In the genomic region with DNA sequence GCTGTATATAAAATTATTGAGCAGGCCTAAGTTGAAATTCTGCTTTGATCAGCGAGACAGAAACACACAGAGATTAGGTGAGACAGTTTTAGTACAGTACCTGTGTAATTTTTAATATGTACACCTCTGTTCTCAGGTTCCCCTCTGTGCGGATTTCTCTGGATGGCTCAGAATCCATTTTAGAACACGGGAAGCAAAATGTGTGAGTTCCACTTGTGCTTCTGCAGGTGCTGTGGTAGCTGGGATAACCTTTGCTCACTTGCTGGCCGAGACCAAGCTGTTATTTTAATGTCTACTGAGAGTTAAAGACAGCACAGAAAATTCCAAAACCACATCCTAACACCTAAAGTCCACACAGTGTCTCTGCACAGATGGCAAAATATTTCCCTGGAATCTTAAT, we compare ENCODE assay signal across 12 mouse cellular contexts. TPM values are rescaled to one million over a fixed set of nuclear protein-coding genes. Genes with fewer than 3 reads are reported as not detected.
A peak's percentile ranks its signal among the peaks of the same experiment; 100 is the strongest.
DNase-seq lines count a peak whose midpoint lies in the region; ATAC-seq and TF ChIP-seq lines count a peak whose summit lies in the region.
"Had no signal": no experiment of that assay in that cellular context is flagged by ENCODE, and none has a peak within 500 bp of the region (broad histone marks: within the 10 kb centered on the region; RNA-seq: fewer than 3 reads in every experiment).

No protein-coding gene starts in this region.

- DNase-seq in heart, adult 11 months: no peak
- DNase-seq in liver, adult 2 months (ENCODE audit: extremely low read depth, low read depth, low spot score): peak; percentile 71
- peak; percentile 49 for DNase-seq in NIH3T3 (ENCODE audit: low read depth)
- DNase-seq in limb, embryonic 14.5 days (ENCODE audit: low spot score): no peak
- DNase-seq in gastrocnemius, postnatal 4 days (ENCODE audit: low spot score in 2 of 2): no peak

- no peaks in the 10 kb centered on the region for H3K9me3 ChIP-seq in heart, embryonic 16.5 days (replicated peaks; ENCODE audit: control insufficient read depth, low read length)
- H3K9me3 ChIP-seq in liver, embryonic 12.5 days (replicated peaks): no peaks in the 10 kb centered on the region
- H3K9me3 ChIP-seq in limb, embryonic 14.5 days (ENCODE audit: control insufficient read depth, low read length): no peaks in the 10 kb centered on the region
- H3K9me3 ChIP-seq: forebrain, embryonic 10.5 days; limb, embryonic 12.5 days; midbrain, embryonic 15.5 days; neural tube, embryonic 12.5 days; stomach, embryonic 15.5 days had no signal

- no peak overlapping the region for H3K4me3 ChIP-seq in heart, embryonic 16.5 days (ENCODE audit: low read length)
- peak overlapping the region; percentile 28 for H3K4me3 ChIP-seq in liver, adult 2 months (ENCODE audit: insufficient read depth, low read depth, low read length)
- no peak overlapping the region for H3K4me3 ChIP-seq in liver, embryonic 12.5 days
- H3K4me3 ChIP-seq in limb, embryonic 14.5 days (replicated peaks; ENCODE audit: low read length): no peak overlapping the region

- no peak for TF ChIP-seq CTCF in liver, adult 2 months (IDR thresholded peaks at IDR 0.05; ENCODE audit: low read depth, low read length)

- H3K4me2 ChIP-seq in heart, embryonic 16.5 days (ENCODE audit: low read depth, low read length): peak overlapping the region; percentile 98; the same call in 1 of the 2 replicates
- no peak overlapping the region for H3K4me2 ChIP-seq in liver, embryonic 12.5 days
- H3K4me2 ChIP-seq in limb, embryonic 14.5 days (replicated peaks; ENCODE audit: low read depth, low read length, severe bottlenecking): 0 out of 2 replicates have a peak overlapping the region, but pooled peaks have one; percentile 62

- no peak overlapping the region for H3K9ac ChIP-seq in heart, embryonic 16.5 days (ENCODE audit: low read length)
- H3K9ac ChIP-seq in liver, adult 2 months (ENCODE audit: low read depth, low read length): peak overlapping the region; percentile 3; the same call in 1 of the 2 replicates
- H3K9ac ChIP-seq in liver, embryonic 12.5 days: no peak overlapping the region
- H3K9ac ChIP-seq in limb, embryonic 14.5 days (ENCODE audit: low read depth, low read length, severe bottlenecking): no peak overlapping the region
- H3K9ac ChIP-seq: midbrain, embryonic 15.5 days; neural tube, embryonic 12.5 days; stomach, embryonic 15.5 days had no signal

- peaks cover 32% of the 10 kb centered on the region for H3K27me3 ChIP-seq in heart, embryonic 16.5 days (ENCODE audit: control insufficient read depth, insufficient read depth, low read length)
- no peaks in the 10 kb centered on the region for H3K27me3 ChIP-seq in liver, adult 2 months (ENCODE audit: control insufficient read depth, insufficient read depth, low read length)
- peaks cover 64% of the 10 kb centered on the region for H3K27me3 ChIP-seq in liver, embryonic 12.5 days (replicated peaks)
- H3K27me3 ChIP-seq in limb, embryonic 14.5 days (ENCODE audit: control insufficient read depth, insufficient read depth, low read length): peaks cover 57% of the 10 kb centered on the region

- H3K4me1 ChIP-seq in heart, embryonic 16.5 days (ENCODE audit: control insufficient read depth, insufficient read depth, low read length): peaks cover 12% of the 10 kb centered on the region
- H3K4me1 ChIP-seq in liver, adult 2 months (ENCODE audit: control insufficient read depth, insufficient read depth, low read length): peaks cover 4% of the 10 kb centered on the region
- H3K4me1 ChIP-seq in liver, embryonic 12.5 days: peaks cover 10% of the 10 kb centered on the region
- H3K4me1 ChIP-seq in limb, embryonic 14.5 days (ENCODE audit: control insufficient read depth, insufficient read depth, low read length): peaks cover 11% of the 10 kb centered on the region

- H3K79me2 ChIP-seq in liver, adult 2 months (ENCODE audit: control insufficient read depth, insufficient read depth, low read length): peaks cover 2% of the 10 kb centered on the region; the same call in 1 of the 2 replicates

- H3K27ac ChIP-seq in heart, embryonic 16.5 days (ENCODE audit: low read length): no peak overlapping the region
- H3K27ac ChIP-seq in liver, adult 2 months (replicated peaks; ENCODE audit: insufficient read depth, low read depth, low read length): peak overlapping the region; percentile 42; the same call in 1 of the 2 replicates
- no peak overlapping the region for H3K27ac ChIP-seq in liver, embryonic 12.5 days
- H3K27ac ChIP-seq in limb, embryonic 14.5 days (replicated peaks; ENCODE audit: low read depth, low read length): no peak overlapping the region
- H3K27ac ChIP-seq: forebrain, embryonic 10.5 days; limb, embryonic 12.5 days; midbrain, embryonic 15.5 days; neural tube, embryonic 12.5 days; stomach, embryonic 15.5 days had no signal

- WGBS in heart, embryonic 16.5 days: 52% methylated on average over 4 of the region's 4 CpGs
- 26% methylated on average over 4 of the region's 4 CpGs for WGBS in liver, adult 2 months
- 19% methylated on average over 4 of the region's 4 CpGs for WGBS in liver, embryonic 12.5 days (ENCODE audit: insufficient replicate concordance)
- 15% methylated on average over 4 of the region's 4 CpGs for WGBS in limb, embryonic 14.5 days

- ATAC-seq in heart, embryonic 16.5 days (replicated peaks; ENCODE audit: extremely low read depth, insufficient read depth, low FRiP score): no peak
- no peak for ATAC-seq in liver, embryonic 12.5 days
- ATAC-seq in limb, embryonic 14.5 days (ENCODE audit: low FRiP score, low read depth): no peak

- no peaks in the 10 kb centered on the region for H3K36me3 ChIP-seq in heart, embryonic 16.5 days (ENCODE audit: control insufficient read depth, insufficient read depth)
- H3K36me3 ChIP-seq in liver, adult 2 months (ENCODE audit: control insufficient read depth, insufficient read depth, low read length): no peaks in the 10 kb centered on the region; the same call in 1 of the 2 replicates
- H3K36me3 ChIP-seq in liver, embryonic 12.5 days: peaks cover 3% of the 10 kb centered on the region; the same call in 1 of the 2 replicates
- no peaks in the 10 kb centered on the region for H3K36me3 ChIP-seq in limb, embryonic 14.5 days (ENCODE audit: control insufficient read depth, insufficient read depth, low read length)
- H3K36me3 ChIP-seq: forebrain, embryonic 10.5 days; limb, embryonic 12.5 days; midbrain, embryonic 15.5 days; neural tube, embryonic 12.5 days; stomach, embryonic 15.5 days had no signal

- no peak for TF ChIP-seq POLR2A in liver, adult 2 months (IDR thresholded peaks at IDR 0.05; ENCODE audit: extremely low read depth, insufficient read depth, low read length)
- TF ChIP-seq POLR2A in limb, embryonic 14.5 days (IDR thresholded peaks at IDR 0.05; ENCODE audit: borderline replicate concordance, extremely low read depth, insufficient read depth, insufficient read length): no peak

RNA-seq across cellular contexts. Expression of gene Cdkn2c, which starts 10.7 kb away (rescaled TPM):
- 18.0 and 18.5 TPM in 2 replicates for polyA plus RNA-seq in heart, embryonic 16.5 days (2015; fragmentation: Nextera tagmentation; extraction: Ambion mirVana)
- 10.0 and 12.5 TPM in 2 replicates for total RNA-seq in liver, adult 2 months (2014; rRNA removed)
- polyA plus RNA-seq in liver, adult 2 months (2012; rRNA removed): 2.7 and 2.8 TPM in 2 replicates
- 14.8 and 15.7 TPM in 2 replicates for polyA plus RNA-seq in liver, embryonic 12.5 days (2016; fragmentation: Nextera tagmentation; extraction: Ambion mirVana)
- polyA plus RNA-seq in limb, embryonic 14.5 days (2012; rRNA removed): 12.6 and 14.5 TPM in 2 replicates
- 11.8 and 13.4 TPM in 2 replicates for polyA plus RNA-seq in limb, embryonic 14.5 days (2014; fragmentation: Nextera tagmentation; extraction: Ambion mirVana)
- total RNA-seq in gastrocnemius, postnatal 4 days (2021): 10 to 100 TPM; 32.2 to 37.4 TPM

RNA-seq across cellular contexts. Expression of gene Faf1, which starts 20.1 kb away (rescaled TPM):
- 18.5 and 19.2 TPM in 2 replicates for polyA plus RNA-seq in heart, embryonic 16.5 days (2015; fragmentation: Nextera tagmentation; extraction: Ambion mirVana)
- total RNA-seq in liver, adult 2 months (2014; rRNA removed): 21.6 and 21.7 TPM in 2 replicates
- 4.7 and 4.8 TPM in 2 replicates for polyA plus RNA-seq in liver, adult 2 months (2012; rRNA removed)
- 31.3 and 31.4 TPM in 2 replicates for polyA plus RNA-seq in liver, embryonic 12.5 days (2016; fragmentation: Nextera tagmentation; extraction: Ambion mirVana)
- 14.2 and 16.8 TPM in 2 replicates for polyA plus RNA-seq in limb, embryonic 14.5 days (2012; rRNA removed)
- polyA plus RNA-seq in limb, embryonic 14.5 days (2014; fragmentation: Nextera tagmentation; extraction: Ambion mirVana): 32.2 and 33.0 TPM in 2 replicates
- total RNA-seq in gastrocnemius, postnatal 4 days (2021): 10 to 100 TPM; 26.7 to 26.8 TPM

Comparison
In these comparisons a context has a peak if more than half of its experiments do, and no peak if none do; other contexts are left out.
1. DNase-seq: peak in liver, adult 2 months (single experiment) and NIH3T3 (single experiment); none in heart, adult 11 months (single experiment), limb, embryonic 14.5 days (single experiment) and gastrocnemius, postnatal 4 days (0 of 2).